In genomic region chr12:100127866-100128480, GRCm38 (mm10) we compare ENCODE assay signal across 11 mouse cellular contexts. TPM values are rescaled to one million over a fixed set of nuclear protein-coding genes. Genes with fewer than 3 reads are reported as not detected.
A peak's percentile ranks its signal among the peaks of the same experiment; 100 is the strongest.
DNase-seq lines count a peak whose midpoint lies in the region; ATAC-seq and TF ChIP-seq lines count a peak whose summit lies in the region.
"Had no signal": no experiment of that assay in that cellular context is flagged by ENCODE, and none has a peak within 500 bp of the region (broad histone marks: within the 10 kb centered on the region; RNA-seq: fewer than 3 reads in every experiment).

No protein-coding gene starts in this region.

- no peaks in the 10 kb centered on the region for H3K27me3 ChIP-seq in embryonic facial prominence, embryonic 14.5 days (replicated peaks; ENCODE audit: control insufficient read depth, insufficient read depth, low read length)
- H3K27me3 ChIP-seq in embryonic facial prominence, embryonic 10.5 days (replicated peaks; ENCODE audit: low read depth, poor library complexity, severe bottlenecking) = no peaks in the 10 kb centered on the region
- H3K27me3 ChIP-seq in liver, embryonic 11.5 days (replicated peaks; ENCODE audit: control insufficient read depth, insufficient read depth, low read length) = no peaks in the 10 kb centered on the region
- H3K27me3 ChIP-seq in liver, embryonic 12.5 days (replicated peaks) = no peaks in the 10 kb centered on the region
- no peaks in the 10 kb centered on the region for H3K27me3 ChIP-seq in small intestine, adult 2 months (ENCODE audit: control insufficient read depth, insufficient read depth, low read length)
- H3K27me3 ChIP-seq: neural tube, embryonic 15.5 days had no signal

- H3K9me3 ChIP-seq in embryonic facial prominence, embryonic 14.5 days (ENCODE audit: control insufficient read depth, low read length) = no peaks in the 10 kb centered on the region
- no peaks in the 10 kb centered on the region for H3K9me3 ChIP-seq in embryonic facial prominence, embryonic 10.5 days
- H3K9me3 ChIP-seq in liver, embryonic 11.5 days (ENCODE audit: control insufficient read depth, low read length) = no peaks in the 10 kb centered on the region
- H3K9me3 ChIP-seq in liver, embryonic 12.5 days (replicated peaks) = no peaks in the 10 kb centered on the region
- H3K9me3 ChIP-seq: neural tube, embryonic 15.5 days had no signal

- H3K36me3 ChIP-seq in embryonic facial prominence, embryonic 14.5 days (ENCODE audit: control insufficient read depth, insufficient read depth, low read length) = peaks cover 87% of the 10 kb centered on the region
- H3K36me3 ChIP-seq in embryonic facial prominence, embryonic 10.5 days (replicated peaks) = peaks cover 100% of the 10 kb centered on the region
- H3K36me3 ChIP-seq in liver, embryonic 11.5 days (ENCODE audit: control insufficient read depth, insufficient read depth, low read length) = peaks cover 53% of the 10 kb centered on the region
- H3K36me3 ChIP-seq in liver, embryonic 12.5 days = peaks cover 90% of the 10 kb centered on the region
- peaks cover 66% of the 10 kb centered on the region for H3K36me3 ChIP-seq in small intestine, adult 2 months (ENCODE audit: control insufficient read depth, insufficient read depth, low read length)

- 66% methylated on average over 8 of the region's 8 CpGs for WGBS in embryonic facial prominence, embryonic 14.5 days
- 77% methylated on average over 8 of the region's 8 CpGs for WGBS in embryonic facial prominence, embryonic 10.5 days
- WGBS in liver, embryonic 11.5 days = 62% methylated on average over 8 of the region's 8 CpGs
- WGBS in liver, embryonic 12.5 days (ENCODE audit: insufficient replicate concordance) = 67% methylated on average over 8 of the region's 8 CpGs
- WGBS in small intestine, adult 2 months = 69% methylated on average over 8 of the region's 8 CpGs

- no peak for TF ChIP-seq CTCF in small intestine, adult 2 months (IDR thresholded peaks at IDR 0.05; ENCODE audit: extremely low read depth, insufficient read length, insufficient replicate concordance, low read depth, low read length)

- H3K4me2 ChIP-seq in embryonic facial prominence, embryonic 14.5 days (ENCODE audit: low read depth, low read length) = no peak overlapping the region
- H3K4me2 ChIP-seq in liver, embryonic 11.5 days = no peak overlapping the region
- no peak overlapping the region for H3K4me2 ChIP-seq in liver, embryonic 12.5 days
- H3K4me2 ChIP-seq: neural tube, embryonic 15.5 days had no signal

- peak; percentile 22 for DNase-seq in embryonic facial prominence, embryonic 14.5 days (ENCODE audit: low spot score)
- DNase-seq in embryonic facial prominence, embryonic 10.5 days (ENCODE audit: low spot score) = no peak
- no peak for DNase-seq in liver, embryonic 11.5 days (ENCODE audit: low spot score)
- DNase-seq in kidney, postnatal 14 days = peak; percentile 53
- DNase-seq in urinary bladder, postnatal 4 days (ENCODE audit: low spot score in 2 of 2) = no peak
- DNase-seq: thymus, adult 2 months had no signal

- no peaks in the 10 kb centered on the region for H3K4me1 ChIP-seq in embryonic facial prominence, embryonic 14.5 days (ENCODE audit: control insufficient read depth, insufficient read depth, low read length)
- H3K4me1 ChIP-seq in embryonic facial prominence, embryonic 10.5 days = no peaks in the 10 kb centered on the region
- peaks cover 8% of the 10 kb centered on the region for H3K4me1 ChIP-seq in liver, embryonic 11.5 days (replicated peaks; ENCODE audit: control insufficient read depth, insufficient read depth, low read length)
- H3K4me1 ChIP-seq in liver, embryonic 12.5 days = peaks cover 22% of the 10 kb centered on the region
- peaks cover 4% of the 10 kb centered on the region; the same call in 1 of the 2 replicates for H3K4me1 ChIP-seq in small intestine, adult 2 months (ENCODE audit: control insufficient read depth, insufficient read depth, insufficient read length, low read length)
- H3K4me1 ChIP-seq: neural tube, embryonic 15.5 days had no signal

- no peak overlapping the region for H3K4me3 ChIP-seq in embryonic facial prominence, embryonic 14.5 days (ENCODE audit: low read depth, low read length)
- no peak overlapping the region for H3K4me3 ChIP-seq in embryonic facial prominence, embryonic 10.5 days
- no peak overlapping the region for H3K4me3 ChIP-seq in liver, embryonic 11.5 days (ENCODE audit: low read depth, low read length)
- no peak overlapping the region for H3K4me3 ChIP-seq in liver, embryonic 12.5 days
- H3K4me3 ChIP-seq in small intestine, adult 2 months (ENCODE audit: low read depth, low read length) = no peak overlapping the region
- H3K4me3 ChIP-seq: neural tube, embryonic 15.5 days had no signal

- H3K27ac ChIP-seq in embryonic facial prominence, embryonic 14.5 days (replicated peaks; ENCODE audit: low read depth, low read length) = no peak overlapping the region
- H3K27ac ChIP-seq in embryonic facial prominence, embryonic 10.5 days (replicated peaks) = no peak overlapping the region
- peak overlapping the region; percentile 6; the same call in 1 of the 2 replicates for H3K27ac ChIP-seq in liver, embryonic 11.5 days (ENCODE audit: low read depth, low read length)
- H3K27ac ChIP-seq in liver, embryonic 12.5 days = no peak overlapping the region; the same call in 1 of the 2 replicates
- H3K27ac ChIP-seq in small intestine, adult 2 months (ENCODE audit: insufficient read depth, low read depth, low read length) = peak overlapping the region; percentile 24
- H3K27ac ChIP-seq: liver, embryonic 14.5 days; neural tube, embryonic 15.5 days had no signal

- TF ChIP-seq POLR2A in small intestine, adult 2 months (IDR thresholded peaks at IDR 0.05; ENCODE audit: low read depth, low read length) = no peak

- ATAC-seq in embryonic facial prominence, embryonic 14.5 days (ENCODE audit: low read depth) = no peak
- no peak for ATAC-seq in liver, embryonic 11.5 days (replicated peaks; ENCODE audit: low FRiP score)
- ATAC-seq in liver, embryonic 12.5 days = no peak
- no peak for ATAC-seq in cerebellum, adult (ENCODE audit: insufficient number of reproducible peaks, low FRiP score, low TSS enrichment)

- H3K9ac ChIP-seq in embryonic facial prominence, embryonic 14.5 days (ENCODE audit: low read depth, low read length) = no peak overlapping the region
- H3K9ac ChIP-seq in liver, embryonic 11.5 days (ENCODE audit: low read depth, low read length) = no peak overlapping the region
- no peak overlapping the region for H3K9ac ChIP-seq in liver, embryonic 12.5 days
- H3K9ac ChIP-seq: liver, embryonic 14.5 days; neural tube, embryonic 15.5 days had no signal

RNA-seq across cellular contexts. Expression of gene Psmc1, which starts 18.0 kb away (rescaled TPM):
- 241 and 249 TPM in 2 replicates for polyA plus RNA-seq in embryonic facial prominence, embryonic 14.5 days (2014; fragmentation: Nextera tagmentation; extraction: Ambion mirVana)
- 392 and 405 TPM in 2 replicates for polyA plus RNA-seq in embryonic facial prominence, embryonic 10.5 days (2016; fragmentation: Nextera tagmentation; extraction: Ambion mirVana)
- polyA plus RNA-seq in liver, embryonic 11.5 days (2014; fragmentation: Nextera tagmentation; extraction: Ambion mirVana) = 324 and 347 TPM in 2 replicates
- 212 and 224 TPM in 2 replicates for polyA plus RNA-seq in liver, embryonic 12.5 days (2016; fragmentation: Nextera tagmentation; extraction: Ambion mirVana)
- polyA plus RNA-seq in small intestine, adult 2 months (2012; rRNA removed) = 12.8 and 20.0 TPM in 2 replicates

RNA-seq across cellular contexts. Expression of gene Nrde2, which starts 31.5 kb away (rescaled TPM):
- polyA plus RNA-seq in embryonic facial prominence, embryonic 14.5 days (2014; fragmentation: Nextera tagmentation; extraction: Ambion mirVana) = 10.6 and 11.4 TPM in 2 replicates
- 16.0 and 16.2 TPM in 2 replicates for polyA plus RNA-seq in embryonic facial prominence, embryonic 10.5 days (2016; fragmentation: Nextera tagmentation; extraction: Ambion mirVana)
- polyA plus RNA-seq in liver, embryonic 11.5 days (2014; fragmentation: Nextera tagmentation; extraction: Ambion mirVana) = 14.0 and 14.3 TPM in 2 replicates
- polyA plus RNA-seq in liver, embryonic 12.5 days (2016; fragmentation: Nextera tagmentation; extraction: Ambion mirVana) = 6.9 and 8.6 TPM in 2 replicates
- 2.0 and 5.4 TPM in 2 replicates for polyA plus RNA-seq in small intestine, adult 2 months (2012; rRNA removed)

Comparison
In these comparisons a context has a peak if more than half of its experiments do, and no peak if none do; other contexts are left out.
1. DNase-seq: peak in embryonic facial prominence, embryonic 14.5 days (single experiment) and kidney, postnatal 14 days (single experiment); none in embryonic facial prominence, embryonic 10.5 days (single experiment), liver, embryonic 11.5 days (single experiment) and urinary bladder, postnatal 4 days (0 of 2).
2. H3K27ac ChIP-seq: peak in liver, embryonic 11.5 days (single experiment) and small intestine, adult 2 months (single experiment); none in embryonic facial prominence, embryonic 14.5 days (single experiment), embryonic facial prominence, embryonic 10.5 days (single experiment) and liver, embryonic 12.5 days (single experiment).
3. RNA of gene Psmc1, which starts 18.0 kb away (polyA plus RNA-seq): 392 to 405 TPM in embryonic facial prominence, embryonic 10.5 days, 324 to 347 TPM in liver, embryonic 11.5 days, 241 to 249 TPM in embryonic facial prominence, embryonic 14.5 days and 212 to 224 TPM in liver, embryonic 12.5 days; 12.8 to 20.0 TPM in small intestine, adult 2 months; every median in the first group is over 10 times any median in the second.